Mouse (Mus musculus) liver, postnatal 0 days (tissue): ENCODE measurements around the gene Dgki.

Experiments
- CTCF ChIP-seq: sonication (generic); IDR thresholded peaks from 2 replicates; pipeline ENCODE4 v1.5.1; 2016; ENCODE audit warnings: antibody characterized with exemption, low read depth
- EP300 ChIP-seq: IDR thresholded peaks from 2 replicates; pipeline ENCODE4 v1.6.1; 2016; ENCODE audit warnings: antibody characterized with exemption, low read depth, mild to moderate bottlenecking

DNA sequence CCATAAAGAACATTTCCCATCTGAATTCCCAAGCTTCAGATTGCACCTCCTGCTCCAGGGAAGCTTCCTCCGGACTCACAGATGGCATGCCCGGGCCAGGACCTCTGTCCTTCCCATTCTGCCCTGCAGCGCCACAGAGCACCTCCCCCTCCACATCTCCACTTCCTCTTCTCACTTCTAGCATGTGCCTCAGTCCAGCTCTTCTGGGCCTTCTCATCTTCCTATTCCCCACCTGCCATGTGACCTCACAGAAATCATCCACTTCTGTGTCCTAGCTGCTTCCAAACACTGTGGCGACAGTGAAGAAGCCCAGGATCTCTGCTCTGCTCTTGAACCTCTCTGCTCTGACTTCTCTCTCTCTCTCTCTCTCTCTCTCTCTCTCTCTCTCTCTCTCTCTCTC is 87.1 kb downstream of the Dgki start:
- TF ChIP-seq CTCF, result no peak
- no peak for TF ChIP-seq EP300
